Comparison of ENCODE assay signal across 23 mouse cellular contexts in the genomic region with DNA sequence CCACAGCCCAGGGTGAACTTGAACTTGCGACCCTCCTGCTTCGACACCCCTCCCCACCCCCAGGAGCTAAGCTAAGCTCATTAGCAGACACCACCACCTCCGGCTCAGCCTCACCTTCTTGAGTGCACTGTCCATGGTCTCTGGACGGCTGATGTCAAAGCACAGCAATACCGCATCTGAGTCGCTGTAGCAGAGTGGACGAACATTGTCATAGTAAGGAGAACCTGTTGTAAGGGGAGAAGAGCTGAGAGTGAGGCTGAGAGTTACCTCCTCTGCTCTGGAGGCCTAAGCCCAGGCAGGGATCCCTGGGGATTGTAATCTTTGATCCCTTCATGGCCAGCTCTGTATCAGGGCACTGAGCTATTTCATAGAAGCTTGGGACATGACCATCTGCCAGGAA. TPM values are rescaled to one million over a fixed set of nuclear protein-coding genes. Genes with fewer than 3 reads are reported as not detected.
A peak's percentile ranks its signal among the peaks of the same experiment; 100 is the strongest.
DNase-seq lines count a peak whose midpoint lies in the region; ATAC-seq lines count a peak whose summit lies in the region.
"Had no signal": no experiment of that assay in that cellular context is flagged by ENCODE, and none has a peak within 500 bp of the region (broad histone marks: within the 10 kb centered on the region; RNA-seq: fewer than 3 reads in every experiment).

No protein-coding gene starts in this region.

- peaks cover 48% of the 10 kb centered on the region for H3K4me1 ChIP-seq in forebrain, embryonic 10.5 days
- peaks cover 25% of the 10 kb centered on the region for H3K4me1 ChIP-seq in forebrain, embryonic 11.5 days (replicated peaks; ENCODE audit: control insufficient read depth, insufficient read depth, low read length)
- H3K4me1 ChIP-seq in hindbrain, embryonic 12.5 days, result peaks cover 45% of the 10 kb centered on the region
- peaks cover 44% of the 10 kb centered on the region for H3K4me1 ChIP-seq in midbrain, embryonic 12.5 days
- H3K4me1 ChIP-seq in neural tube, embryonic 13.5 days (replicated peaks), result peaks cover 49% of the 10 kb centered on the region

- no peak overlapping the region; the same call in 1 of the 2 replicates for H3K4me3 ChIP-seq in forebrain, embryonic 10.5 days
- H3K4me3 ChIP-seq in forebrain, embryonic 11.5 days (ENCODE audit: low read depth, low read length), result no peak overlapping the region
- H3K4me3 ChIP-seq in hindbrain, embryonic 12.5 days, result no peak overlapping the region
- H3K4me3 ChIP-seq in midbrain, embryonic 12.5 days, result peak overlapping the region; percentile 56; the same call in 1 of the 2 replicates
- H3K4me3 ChIP-seq in neural tube, embryonic 13.5 days, result no peak overlapping the region
- H3K4me3 ChIP-seq: heart, embryonic 13.5 days; kidney, embryonic 15.5 days; limb, embryonic 10.5 days; liver, embryonic 13.5 days; lung, embryonic 15.5 days; megakaryocyte, embryonic 14.5 days had no signal

- no peak overlapping the region for H3K4me2 ChIP-seq in forebrain, embryonic 11.5 days (ENCODE audit: low read depth, low read length, severe bottlenecking)
- peak overlapping the region; percentile 85 for H3K4me2 ChIP-seq in hindbrain, embryonic 12.5 days (replicated peaks)
- peak overlapping the region; percentile 99 for H3K4me2 ChIP-seq in midbrain, embryonic 12.5 days (replicated peaks)
- H3K4me2 ChIP-seq in neural tube, embryonic 13.5 days, result peak overlapping the region; percentile 98
- H3K4me2 ChIP-seq: heart, embryonic 13.5 days; liver, embryonic 13.5 days; lung, embryonic 15.5 days had no signal

- H3K36me3 ChIP-seq in forebrain, embryonic 10.5 days (replicated peaks), result no peaks in the 10 kb centered on the region
- H3K36me3 ChIP-seq in forebrain, embryonic 11.5 days (ENCODE audit: control insufficient read depth, insufficient read depth, low read length), result no peaks in the 10 kb centered on the region
- 0 out of 2 replicates have a peak, but pooled peaks cover 4% of the 10 kb centered on the region for H3K36me3 ChIP-seq in hindbrain, embryonic 12.5 days
- peaks cover 28% of the 10 kb centered on the region for H3K36me3 ChIP-seq in midbrain, embryonic 12.5 days
- H3K36me3 ChIP-seq in neural tube, embryonic 13.5 days, result 0 out of 2 replicates have a peak, but pooled peaks cover 13% of the 10 kb centered on the region
- H3K36me3 ChIP-seq: heart, embryonic 13.5 days; kidney, embryonic 15.5 days; limb, embryonic 10.5 days; liver, embryonic 13.5 days; lung, embryonic 15.5 days had no signal

- no peak for DNase-seq in forebrain, embryonic 10.5 days (ENCODE audit: extremely low spot score, low spot score)
- DNase-seq in forebrain, embryonic 11.5 days (ENCODE audit: low spot score), result no peak
- DNase-seq in lung, postnatal 4 days, result no peak
- DNase-seq in layer of hippocampus, adult 9-10 months (ENCODE audit: low spot score), result no peak
- no peak for DNase-seq in adrenal gland, postnatal 10 days
- DNase-seq: adrenal gland, adult 2 months; cerebellum, adult 2 months; heart, adult 11 months; heart, postnatal 36 days; liver, embryonic 13.5 days; thymus, postnatal 36 days had no signal

- no peak overlapping the region; the same call in 1 of the 2 replicates for H3K9ac ChIP-seq in forebrain, embryonic 11.5 days (ENCODE audit: low read length)
- H3K9ac ChIP-seq in hindbrain, embryonic 12.5 days, result no peak overlapping the region
- no peak overlapping the region for H3K9ac ChIP-seq in midbrain, embryonic 12.5 days (replicated peaks)
- H3K9ac ChIP-seq in neural tube, embryonic 13.5 days, result peak overlapping the region; percentile 74; the same call in 1 of the 2 replicates
- H3K9ac ChIP-seq: kidney, embryonic 15.5 days; liver, embryonic 13.5 days; lung, embryonic 15.5 days had no signal

- peaks cover 61% of the 10 kb centered on the region for H3K27me3 ChIP-seq in forebrain, embryonic 10.5 days (ENCODE audit: poor library complexity, severe bottlenecking)
- peaks cover 22% of the 10 kb centered on the region for H3K27me3 ChIP-seq in forebrain, embryonic 11.5 days (ENCODE audit: control insufficient read depth, insufficient read depth, low read length)
- H3K27me3 ChIP-seq in hindbrain, embryonic 12.5 days, result peaks cover 34% of the 10 kb centered on the region
- H3K27me3 ChIP-seq in midbrain, embryonic 12.5 days, result peaks cover 26% of the 10 kb centered on the region
- H3K27me3 ChIP-seq in neural tube, embryonic 13.5 days, result peaks cover under 1% of the 10 kb centered on the region; the same call in 1 of the 2 replicates

- no peaks in the 10 kb centered on the region for H3K9me3 ChIP-seq in forebrain, embryonic 10.5 days
- no peaks in the 10 kb centered on the region for H3K9me3 ChIP-seq in forebrain, embryonic 11.5 days (ENCODE audit: control insufficient read depth, low read length)
- H3K9me3 ChIP-seq in hindbrain, embryonic 12.5 days (replicated peaks), result no peaks in the 10 kb centered on the region
- no peaks in the 10 kb centered on the region for H3K9me3 ChIP-seq in midbrain, embryonic 12.5 days
- H3K9me3 ChIP-seq in neural tube, embryonic 13.5 days, result no peaks in the 10 kb centered on the region
- H3K9me3 ChIP-seq: heart, embryonic 13.5 days; kidney, embryonic 15.5 days; limb, embryonic 10.5 days; liver, embryonic 13.5 days; lung, embryonic 15.5 days; megakaryocyte, embryonic 14.5 days had no signal

- peak overlapping the region; percentile 54; the same call in 1 of the 2 replicates for H3K27ac ChIP-seq in forebrain, embryonic 10.5 days
- H3K27ac ChIP-seq in forebrain, embryonic 11.5 days (ENCODE audit: low read depth, low read length), result no peak overlapping the region
- H3K27ac ChIP-seq in hindbrain, embryonic 12.5 days, result peak overlapping the region; percentile 75; the same call in 1 of the 2 replicates
- peak overlapping the region; percentile 72 for H3K27ac ChIP-seq in midbrain, embryonic 12.5 days (replicated peaks)
- peak overlapping the region; percentile 78 for H3K27ac ChIP-seq in neural tube, embryonic 13.5 days (replicated peaks)
- H3K27ac ChIP-seq: heart, embryonic 13.5 days; kidney, embryonic 15.5 days; limb, embryonic 10.5 days; liver, embryonic 13.5 days; lung, embryonic 15.5 days had no signal

- WGBS in forebrain, embryonic 10.5 days, result 80% methylated on average over 7 of the region's 7 CpGs
- WGBS in forebrain, embryonic 11.5 days, result 82% methylated on average over 7 of the region's 7 CpGs
- WGBS in hindbrain, embryonic 12.5 days, result 80% methylated on average over 7 of the region's 7 CpGs
- WGBS in midbrain, embryonic 12.5 days, result 79% methylated on average over 7 of the region's 7 CpGs
- 80% methylated on average over 7 of the region's 7 CpGs for WGBS in neural tube, embryonic 13.5 days

- ATAC-seq in forebrain, embryonic 11.5 days (replicated peaks; ENCODE audit: low FRiP score), result no peak
- ATAC-seq in hindbrain, embryonic 12.5 days (ENCODE audit: low FRiP score), result no peak
- ATAC-seq in midbrain, embryonic 12.5 days (ENCODE audit: low FRiP score, low read depth), result no peak
- no peak for ATAC-seq in neural tube, embryonic 13.5 days (ENCODE audit: low read depth)
- ATAC-seq: intestine, embryonic 16.5 days had no signal

RNA-seq across cellular contexts. Expression of a gene that starts 3.5 kb away (rescaled TPM):
- 1.8 and 2.2 TPM in 2 replicates for polyA plus RNA-seq in forebrain, embryonic 10.5 days (2016; fragmentation: Nextera tagmentation; extraction: Ambion mirVana)
- 1.9 and 2.8 TPM in 2 replicates for polyA plus RNA-seq in forebrain, embryonic 11.5 days (2014; fragmentation: Nextera tagmentation; extraction: Ambion mirVana)
- polyA plus RNA-seq in hindbrain, embryonic 12.5 days (2016; fragmentation: Nextera tagmentation; extraction: Ambion mirVana), result 6.4 and 6.5 TPM in 2 replicates
- polyA plus RNA-seq in midbrain, embryonic 12.5 days (2016; fragmentation: Nextera tagmentation; extraction: Ambion mirVana), result 8.0 and 8.3 TPM in 2 replicates
- 6.2 and 7.4 TPM in 2 replicates for polyA plus RNA-seq in neural tube, embryonic 13.5 days (2015; fragmentation: Nextera tagmentation; extraction: Ambion mirVana)
- 1 to 10 TPM; 1.9 to 2.3 TPM for total RNA-seq in adrenal gland, postnatal 10 days (2021)

RNA-seq across cellular contexts. Expression of a gene that starts 11.0 kb away (rescaled TPM):
- 27.3 and 28.5 TPM in 2 replicates for polyA plus RNA-seq in forebrain, embryonic 10.5 days (2016; fragmentation: Nextera tagmentation; extraction: Ambion mirVana)
- 24.2 and 31.2 TPM in 2 replicates for polyA plus RNA-seq in forebrain, embryonic 11.5 days (2014; fragmentation: Nextera tagmentation; extraction: Ambion mirVana)
- polyA plus RNA-seq in hindbrain, embryonic 12.5 days (2016; fragmentation: Nextera tagmentation; extraction: Ambion mirVana), result 21.9 and 26.6 TPM in 2 replicates
- polyA plus RNA-seq in midbrain, embryonic 12.5 days (2016; fragmentation: Nextera tagmentation; extraction: Ambion mirVana), result 24.4 and 29.3 TPM in 2 replicates
- 20.5 and 21.7 TPM in 2 replicates for polyA plus RNA-seq in neural tube, embryonic 13.5 days (2015; fragmentation: Nextera tagmentation; extraction: Ambion mirVana)
- total RNA-seq in adrenal gland, postnatal 10 days (2021), result 10 to 100 TPM; 55.5 to 72.4 TPM

RNA-seq across cellular contexts. Expression of a gene that starts 34.3 kb away (rescaled TPM):
- polyA plus RNA-seq in forebrain, embryonic 10.5 days (2016; fragmentation: Nextera tagmentation; extraction: Ambion mirVana), result 0.86 and 0.90 TPM in 2 replicates
- 0.92 and 1.3 TPM in 2 replicates for polyA plus RNA-seq in forebrain, embryonic 11.5 days (2014; fragmentation: Nextera tagmentation; extraction: Ambion mirVana)
- polyA plus RNA-seq in hindbrain, embryonic 12.5 days (2016; fragmentation: Nextera tagmentation; extraction: Ambion mirVana), result 3.1 and 3.5 TPM in 2 replicates
- polyA plus RNA-seq in midbrain, embryonic 12.5 days (2016; fragmentation: Nextera tagmentation; extraction: Ambion mirVana), result 0.87 and 1.8 TPM in 2 replicates
- 2.2 and 4.1 TPM in 2 replicates for polyA plus RNA-seq in neural tube, embryonic 13.5 days (2015; fragmentation: Nextera tagmentation; extraction: Ambion mirVana)
- under 1 TPM; 0.61 to 0.63 TPM for total RNA-seq in adrenal gland, postnatal 10 days (2021)
- total RNA-seq: common myeloid progenitor, adult 5-6 weeks; gastrocnemius, adult 18-20 months; neutrophil, adult 5-6 weeks had no signal
- polyA plus RNA-seq: liver, embryonic 13.5 days had no signal

RNA-seq across cellular contexts. Expression of a gene that starts 43.1 kb away (rescaled TPM):
- 19.9 and 21.7 TPM in 2 replicates for polyA plus RNA-seq in forebrain, embryonic 10.5 days (2016; fragmentation: Nextera tagmentation; extraction: Ambion mirVana)
- polyA plus RNA-seq in forebrain, embryonic 11.5 days (2014; fragmentation: Nextera tagmentation; extraction: Ambion mirVana), result 45.3 and 46.9 TPM in 2 replicates
- polyA plus RNA-seq in hindbrain, embryonic 12.5 days (2016; fragmentation: Nextera tagmentation; extraction: Ambion mirVana), result 110 and 113 TPM in 2 replicates
- polyA plus RNA-seq in midbrain, embryonic 12.5 days (2016; fragmentation: Nextera tagmentation; extraction: Ambion mirVana), result 86.2 and 99.6 TPM in 2 replicates
- 124 and 137 TPM in 2 replicates for polyA plus RNA-seq in neural tube, embryonic 13.5 days (2015; fragmentation: Nextera tagmentation; extraction: Ambion mirVana)
- 10 to 100 TPM; 12.6 to 18.8 TPM for total RNA-seq in adrenal gland, postnatal 10 days (2021)
- total RNA-seq: common myeloid progenitor, adult 5-6 weeks; neutrophil, adult 5-6 weeks had no signal

RNA-seq across cellular contexts. Expression of a gene that starts 54.3 kb away (rescaled TPM):
- polyA plus RNA-seq in forebrain, embryonic 10.5 days (2016; fragmentation: Nextera tagmentation; extraction: Ambion mirVana), result 16.7 and 17.1 TPM in 2 replicates
- 6.1 and 6.7 TPM in 2 replicates for polyA plus RNA-seq in forebrain, embryonic 11.5 days (2014; fragmentation: Nextera tagmentation; extraction: Ambion mirVana)
- polyA plus RNA-seq in hindbrain, embryonic 12.5 days (2016; fragmentation: Nextera tagmentation; extraction: Ambion mirVana), result 14.3 and 15.1 TPM in 2 replicates
- polyA plus RNA-seq in midbrain, embryonic 12.5 days (2016; fragmentation: Nextera tagmentation; extraction: Ambion mirVana), result 5.7 and 9.2 TPM in 2 replicates
- polyA plus RNA-seq in neural tube, embryonic 13.5 days (2015; fragmentation: Nextera tagmentation; extraction: Ambion mirVana), result 8.1 and 10.9 TPM in 2 replicates
- total RNA-seq in adrenal gland, postnatal 10 days (2021), result 10 to 100 TPM in 1 of 2 experiments, 1 to 10 TPM in 1; 8.8 to 11.9 TPM
